7 mouse cellular contexts compared by ENCODE assay signal in genomic region chr10:93425665-93426064, GRCm38 (mm10). TPM values are rescaled to one million over a fixed set of nuclear protein-coding genes. Genes with fewer than 3 reads are reported as not detected.
DNase-seq lines count a peak whose midpoint lies in the region; ATAC-seq lines count a peak whose summit lies in the region.

No protein-coding gene starts in this region.

- DNase-seq in adrenal gland, postnatal 10 days, result peak; percentile 87
- peak; percentile 81 for DNase-seq in embryo, embryonic 11.5 days (ENCODE audit: low read depth, low spot score)
- peak; percentile 59 to 79 for DNase-seq in gastrocnemius, postnatal 4 days (ENCODE audit: low spot score in 2 of 2)
- DNase-seq in left cerebral cortex, postnatal 25 days (ENCODE audit: low spot score in 2 of 2), result peak; percentile 81 to 91
- peak; percentile 98 for DNase-seq in midbrain, embryonic 11.5 days (ENCODE audit: low spot score, missing footprints)
- DNase-seq in spleen, adult 12 weeks (ENCODE audit: low spot score), result peak; percentile 27

- no peak overlapping the region for H3K9ac ChIP-seq in intestine, embryonic 16.5 days (ENCODE audit: low read depth, low read length)
- no peak overlapping the region for H3K9ac ChIP-seq in midbrain, embryonic 11.5 days (ENCODE audit: low read length)

- no peaks in the 10 kb centered on the region for H3K27me3 ChIP-seq in intestine, embryonic 16.5 days (replicated peaks; ENCODE audit: control insufficient read depth, insufficient read depth, low read length)
- no peaks in the 10 kb centered on the region for H3K27me3 ChIP-seq in midbrain, embryonic 11.5 days (ENCODE audit: control insufficient read depth, insufficient read depth, low read length)

- no peaks in the 10 kb centered on the region for H3K4me1 ChIP-seq in intestine, embryonic 16.5 days (ENCODE audit: control insufficient read depth, insufficient read depth, low read length)
- no peaks in the 10 kb centered on the region for H3K4me1 ChIP-seq in midbrain, embryonic 11.5 days (ENCODE audit: control insufficient read depth, insufficient read depth, low read length)

- no peak overlapping the region for H3K27ac ChIP-seq in intestine, embryonic 16.5 days (ENCODE audit: low read length)
- H3K27ac ChIP-seq in midbrain, embryonic 11.5 days (ENCODE audit: low read depth, low read length), result no peak overlapping the region

- intact Hi-C loops in left cerebral cortex, postnatal 25 days (cut with DNase I), result loop anchor here (1.0 to 10.0 kb wide), 5 partner anchors 46 to 381 kb away; partner anchors contain the start of genes Amdhd1, Ccdc38 and Cdk17

- H3K9me3 ChIP-seq in intestine, embryonic 16.5 days (ENCODE audit: control insufficient read depth, low read length), result no peaks in the 10 kb centered on the region
- no peaks in the 10 kb centered on the region for H3K9me3 ChIP-seq in midbrain, embryonic 11.5 days (ENCODE audit: control insufficient read depth, low read length)

- no peaks in the 10 kb centered on the region for H3K36me3 ChIP-seq in intestine, embryonic 16.5 days (ENCODE audit: control insufficient read depth, insufficient read depth, low read length)
- no peaks in the 10 kb centered on the region for H3K36me3 ChIP-seq in midbrain, embryonic 11.5 days (ENCODE audit: control insufficient read depth, insufficient read depth, low read length)

- H3K4me3 ChIP-seq in intestine, embryonic 16.5 days (ENCODE audit: low read length), result no peak overlapping the region
- H3K4me3 ChIP-seq in midbrain, embryonic 11.5 days (ENCODE audit: low read depth, low read length), result no peak overlapping the region

- no peak overlapping the region for H3K4me2 ChIP-seq in intestine, embryonic 16.5 days (ENCODE audit: low read depth, low read length)
- H3K4me2 ChIP-seq in midbrain, embryonic 11.5 days, result no peak overlapping the region

- 2% methylated on average over 2 of the region's 2 CpGs for WGBS in intestine, embryonic 16.5 days
- 9% methylated on average over 2 of the region's 2 CpGs for WGBS in midbrain, embryonic 11.5 days

- ATAC-seq in intestine, embryonic 16.5 days, result peak; percentile 87
- ATAC-seq in midbrain, embryonic 11.5 days (ENCODE audit: low FRiP score), result peak; percentile 75

RNA-seq across cellular contexts. Expression of gene Lta4h, which starts 27.5 kb away (rescaled TPM):
- total RNA-seq in adrenal gland, postnatal 10 days (2021), result 10 to 100 TPM; 59.3 to 72.5 TPM
- 10 to 100 TPM; 65.4 to 71.1 TPM for total RNA-seq in gastrocnemius, postnatal 4 days (2021)
- polyA plus RNA-seq in intestine, embryonic 16.5 days (2015; fragmentation: Nextera tagmentation; extraction: Ambion mirVana), result 365 and 370 TPM in 2 replicates
- total RNA-seq in left cerebral cortex, postnatal 25 days (2021), result 10 to 100 TPM; 52.1 to 60.8 TPM
- 172 and 190 TPM in 2 replicates for polyA plus RNA-seq in midbrain, embryonic 11.5 days (2014; fragmentation: Nextera tagmentation; extraction: Ambion mirVana)

Comparison
In these comparisons a context has a peak if more than half of its experiments do, and no peak if none do; other contexts are left out.
1. DNase-seq: peak in every context shown above with its lines; median percentile 98 in midbrain, embryonic 11.5 days; 87 in adrenal gland, postnatal 10 days; 86 in left cerebral cortex, postnatal 25 days; 81 in embryo, embryonic 11.5 days; 69 in gastrocnemius, postnatal 4 days; 27 in spleen, adult 12 weeks.